Mouse (Mus musculus): ENCODE measurements at regions not wholly inside any gene's neighbourhood (a gene's known extent, or its start where the extent isn't known, plus 50 kb on each side); places are given as distances from the start of the nearest gene placed in this dataset.

- TF ChIP-seq POLR2A (IDR thresholded peaks at IDR 0.05; ENCODE audit: control insufficient read depth, extremely low read depth, insufficient read depth, low read length, poor library complexity): no peak
- TF ChIP-seq CTCF (IDR thresholded peaks at IDR 0.05; ENCODE audit: borderline replicate concordance, control insufficient read depth, extremely low read depth, insufficient read depth, low read length, poor library complexity): no peak
- H3K4me3 ChIP-seq (ENCODE audit: control insufficient read depth, insufficient read depth, low read length): no peak overlapping the region
- no peaks in the 10 kb centered on the region for H3K36me3 ChIP-seq (ENCODE audit: control insufficient read depth, insufficient read depth, low read length)
- H3K27me3 ChIP-seq (ENCODE audit: control insufficient read depth, insufficient read depth, low read length): no peaks in the 10 kb centered on the region
- peaks cover 13% of the 10 kb centered on the region for H3K4me1 ChIP-seq (replicated peaks; ENCODE audit: control insufficient read depth, insufficient read depth, low read length)
- DNase-seq: no peak
- no peak overlapping the region for H3K27ac ChIP-seq (ENCODE audit: control insufficient read depth, insufficient read depth, low read length)
- WGBS: 28% methylated on average over 5 of the region's 5 CpGs
These were observed 172.8 kb downstream of the Mylk4 start for GRCm38 (mm10) chr13:32610970-32611369.

GRCm38 (mm10) chr13:32608413-32608812 lies 175.3 kb downstream of the Mylk4 start:
- H3K27me3 ChIP-seq (ENCODE audit: control insufficient read depth, insufficient read depth, low read length): no peaks in the 10 kb centered on the region
- no peak for DNase-seq
- no peak overlapping the region for H3K4me3 ChIP-seq (ENCODE audit: control insufficient read depth, insufficient read depth, low read length)
- no peak overlapping the region for H3K27ac ChIP-seq (ENCODE audit: control insufficient read depth, insufficient read depth, low read length)
- 94% methylated on average over 3 of the region's 3 CpGs for WGBS
- H3K4me1 ChIP-seq (replicated peaks; ENCODE audit: control insufficient read depth, insufficient read depth, low read length): peaks cover 13% of the 10 kb centered on the region
- no peak for TF ChIP-seq POLR2A (IDR thresholded peaks at IDR 0.05; ENCODE audit: control insufficient read depth, extremely low read depth, insufficient read depth, low read length, poor library complexity)
- TF ChIP-seq CTCF (IDR thresholded peaks at IDR 0.05; ENCODE audit: borderline replicate concordance, control insufficient read depth, extremely low read depth, insufficient read depth, low read length, poor library complexity): no peak
- H3K36me3 ChIP-seq (ENCODE audit: control insufficient read depth, insufficient read depth, low read length): no peaks in the 10 kb centered on the region

- no peak for DNase-seq
- 68% methylated on average over 8 of the region's 8 CpGs for WGBS
- H3K36me3 ChIP-seq (ENCODE audit: control insufficient read depth, insufficient read depth, low read length): no peaks in the 10 kb centered on the region
These were observed 179.7 kb downstream of the Mylk4 start for GRCm38 (mm10) chr13:32603925-32604590.

GRCm38 (mm10) chr13:32601315-32601714 lies 182.4 kb downstream of the Mylk4 start:
- Histone ChIP-seq H3K36me3 (ENCODE audit: control insufficient read depth, insufficient read depth, low read length) (no peaks in the 10 kb centered on the region), H3K4me1 (replicated peaks; ENCODE audit: control insufficient read depth, insufficient read depth, low read length) (no peaks in the 10 kb centered on the region), H3K27me3 (ENCODE audit: control insufficient read depth, insufficient read depth, low read length) (no peaks in the 10 kb centered on the region), H3K27ac (ENCODE audit: control insufficient read depth, insufficient read depth, low read length) (no peak overlapping the region), H3K4me3 (ENCODE audit: control insufficient read depth, insufficient read depth, low read length) (no peak overlapping the region)
- DNase-seq: no peak
- TF ChIP-seq CTCF (IDR thresholded peaks at IDR 0.05; ENCODE audit: borderline replicate concordance, control insufficient read depth, extremely low read depth, insufficient read depth, low read length, poor library complexity): no peak
- TF ChIP-seq POLR2A (IDR thresholded peaks at IDR 0.05; ENCODE audit: control insufficient read depth, extremely low read depth, insufficient read depth, low read length, poor library complexity): no peak
- 92% methylated on average over 5 of the region's 5 CpGs for WGBS

More at GRCm38 (mm10) chr13:32603925-32604590, 179.7 kb downstream of the Mylk4 start:
- Histone ChIP-seq H3K4me1 (replicated peaks; ENCODE audit: control insufficient read depth, insufficient read depth, low read length) (no peaks in the 10 kb centered on the region), H3K27ac (ENCODE audit: control insufficient read depth, insufficient read depth, low read length) (no peak overlapping the region), H3K27me3 (ENCODE audit: control insufficient read depth, insufficient read depth, low read length) (no peaks in the 10 kb centered on the region), H3K4me3 (ENCODE audit: control insufficient read depth, insufficient read depth, low read length) (no peak overlapping the region)
- TF ChIP-seq CTCF (IDR thresholded peaks at IDR 0.05; ENCODE audit: borderline replicate concordance, control insufficient read depth, extremely low read depth, insufficient read depth, low read length, poor library complexity) (no peak), POLR2A (IDR thresholded peaks at IDR 0.05; ENCODE audit: control insufficient read depth, extremely low read depth, insufficient read depth, low read length, poor library complexity) (no peak)

- H3K27ac ChIP-seq (ENCODE audit: control insufficient read depth, insufficient read depth, low read length): no peak overlapping the region
- no peaks in the 10 kb centered on the region for H3K36me3 ChIP-seq (ENCODE audit: control insufficient read depth, insufficient read depth, low read length)
- no peaks in the 10 kb centered on the region for H3K4me1 ChIP-seq (replicated peaks; ENCODE audit: control insufficient read depth, insufficient read depth, low read length)
- TF ChIP-seq POLR2A (IDR thresholded peaks at IDR 0.05; ENCODE audit: control insufficient read depth, extremely low read depth, insufficient read depth, low read length, poor library complexity): no peak
- no peak for TF ChIP-seq CTCF (IDR thresholded peaks at IDR 0.05; ENCODE audit: borderline replicate concordance, control insufficient read depth, extremely low read depth, insufficient read depth, low read length, poor library complexity)
- DNase-seq: no peak
- H3K4me3 ChIP-seq (ENCODE audit: control insufficient read depth, insufficient read depth, low read length): no peak overlapping the region
- H3K27me3 ChIP-seq (ENCODE audit: control insufficient read depth, insufficient read depth, low read length): no peaks in the 10 kb centered on the region
- WGBS: 95% methylated on average over 7 of the region's 7 CpGs
These were observed 190.1 kb downstream of the Mylk4 start for GRCm38 (mm10) chr13:32593611-32594010.

GRCm38 (mm10) chr13:32593131-32593530 lies 190.6 kb downstream of the Mylk4 start:
- WGBS: 94% methylated on average over 5 of the region's 5 CpGs
- TF ChIP-seq CTCF (IDR thresholded peaks at IDR 0.05; ENCODE audit: borderline replicate concordance, control insufficient read depth, extremely low read depth, insufficient read depth, low read length, poor library complexity): no peak
- no peak for TF ChIP-seq POLR2A (IDR thresholded peaks at IDR 0.05; ENCODE audit: control insufficient read depth, extremely low read depth, insufficient read depth, low read length, poor library complexity)

GRCm38 (mm10) chr13:32581598-32581997 lies 202.2 kb downstream of the Mylk4 start:
- H3K27ac ChIP-seq (ENCODE audit: control insufficient read depth, insufficient read depth, low read length): no peak overlapping the region
- H3K4me1 ChIP-seq (replicated peaks; ENCODE audit: control insufficient read depth, insufficient read depth, low read length): no peaks in the 10 kb centered on the region
- TF ChIP-seq POLR2A (IDR thresholded peaks at IDR 0.05; ENCODE audit: control insufficient read depth, extremely low read depth, insufficient read depth, low read length, poor library complexity) (no peak), CTCF (IDR thresholded peaks at IDR 0.05; ENCODE audit: borderline replicate concordance, control insufficient read depth, extremely low read depth, insufficient read depth, low read length, poor library complexity) (no peak)
- no peaks in the 10 kb centered on the region for H3K36me3 ChIP-seq (ENCODE audit: control insufficient read depth, insufficient read depth, low read length)
- H3K4me3 ChIP-seq (ENCODE audit: control insufficient read depth, insufficient read depth, low read length): no peak overlapping the region
- DNase-seq: no peak
- H3K27me3 ChIP-seq (ENCODE audit: control insufficient read depth, insufficient read depth, low read length): no peaks in the 10 kb centered on the region

More at GRCm38 (mm10) chr13:32593131-32593530, 190.6 kb downstream of the Mylk4 start:
- no peak overlapping the region for H3K4me3 ChIP-seq (ENCODE audit: control insufficient read depth, insufficient read depth, low read length)
- no peaks in the 10 kb centered on the region for H3K4me1 ChIP-seq (replicated peaks; ENCODE audit: control insufficient read depth, insufficient read depth, low read length)
- no peak for DNase-seq
- no peak overlapping the region for H3K27ac ChIP-seq (ENCODE audit: control insufficient read depth, insufficient read depth, low read length)
- H3K36me3 ChIP-seq (ENCODE audit: control insufficient read depth, insufficient read depth, low read length): no peaks in the 10 kb centered on the region
- H3K27me3 ChIP-seq (ENCODE audit: control insufficient read depth, insufficient read depth, low read length): no peaks in the 10 kb centered on the region

Data from thymus, adult 2 months (tissue).